Mouse (Mus musculus) intestine, embryonic 16.5 days (tissue): ENCODE data around the gene Samd5. TPM values are rescaled to one million over a fixed set of nuclear protein-coding genes. Genes with fewer than 3 reads are reported as not detected.

Experiments used
- ATAC-seq: fragments of 200-750 bp; cut with Nextera tagmentation; 2 replicates; pipeline ENCODE4 v1.8.0; 2017; ENCODE audit warnings: moderate TSS enrichment, moderate library complexity
- H3K27ac ChIP-seq: fragments of 300-500 bp; sonication (generic); 2 replicates; pipeline ENCODE4 v1.5.1; 2014; ENCODE audit warnings: mild to moderate bottlenecking, low read length
- H3K27me3 ChIP-seq: fragments of 300-500 bp; sonication (generic); replicated peaks from 2 replicates; pipeline ENCODE4 v1.6.1; 2014; ENCODE audit warnings: low read length, control low read depth, mixed read lengths; ENCODE audit not compliant: control insufficient read depth, insufficient read depth
- H3K36me3 ChIP-seq: fragments of 300-500 bp; sonication (generic); 2 replicates; pipeline ENCODE4 v1.6.1; 2014; ENCODE audit warnings: low read length, control low read depth; ENCODE audit not compliant: control insufficient read depth, insufficient read depth
- H3K4me1 ChIP-seq: fragments of 300-500 bp; sonication (generic); 2 replicates; pipeline ENCODE4 v1.6.1; 2014; ENCODE audit warnings: low read length, control low read depth, mixed read lengths; ENCODE audit not compliant: control insufficient read depth, insufficient read depth
- H3K4me2 ChIP-seq: fragments of 300-500 bp; sonication (generic); 2 replicates; pipeline ENCODE4 v1.6.1; 2014; ENCODE audit warnings: low read depth, low read length, control low read depth
- H3K4me3 ChIP-seq: fragments of 300-500 bp; sonication (generic); 2 replicates; pipeline ENCODE4 v1.5.1; 2014; ENCODE audit warnings: mild to moderate bottlenecking, low read length
- H3K9ac ChIP-seq: fragments of 300-500 bp; sonication (generic); 2 replicates; pipeline ENCODE4 v1.6.1; 2014; ENCODE audit warnings: low read depth, low read length
- H3K9me3 ChIP-seq: fragments of 300-500 bp; sonication (generic); 2 replicates; pipeline ENCODE4 v1.6.1; 2016; ENCODE audit warnings: low read length, control low read depth; ENCODE audit not compliant: control insufficient read depth
- WGBS: fragments of 180-500 bp; shearing (Covaris S2); extraction: QIAGEN DNeasy Blood & Tissue Kit; methylation state at CpG from one replicate; pipeline ENCODE4 v1.1.7; 2014; 5-methylcytosine and 5-hydroxymethylcytosine counted together
- polyA plus RNA-seq: library from polyadenylated mRNA; unstranded; fragments of >200 nt; fragmentation: Nextera tagmentation; extraction: Ambion mirVana; gene quantifications from 2 replicates; pipeline ENCODE4 v1.2.1, GENCODE M21; 2015

The Samd5 gene
- polyA plus RNA-seq, 1 experiment from 2014 or later: 5.1 TPM

DNA sequence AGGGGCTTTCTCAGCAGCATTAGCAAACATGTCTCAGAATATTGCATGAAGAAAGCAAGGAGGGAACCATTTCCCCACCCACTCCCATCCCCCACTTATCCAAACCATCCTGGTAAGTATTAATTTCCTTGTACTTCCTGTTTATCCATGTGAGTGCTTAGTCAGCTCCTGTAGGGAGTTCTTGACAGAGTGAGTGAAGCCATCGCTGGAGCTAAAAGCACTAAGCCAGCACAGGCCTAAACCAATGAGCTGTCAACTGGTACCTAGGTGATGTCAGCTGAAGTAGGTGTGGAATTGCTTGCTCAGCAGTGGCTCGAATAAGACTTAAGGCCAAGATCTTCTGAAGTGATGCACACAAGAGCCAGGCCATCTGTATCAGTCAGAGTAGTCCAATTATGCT lies 34.3 kb downstream of the Samd5 start:
- Histone ChIP-seq H3K4me3 (no peak overlapping the region), H3K27ac (no peak overlapping the region), H3K36me3 (no peaks in the 10 kb centered on the region), H3K4me1 (peaks cover 7% of the 10 kb centered on the region; the same call in 1 of the 2 replicates), H3K9ac (no peak overlapping the region), H3K4me2 (no peak overlapping the region), H3K27me3 (no peaks in the 10 kb centered on the region), H3K9me3 (no peaks in the 10 kb centered on the region)
- 59% methylated on average over 2 of the region's 2 CpGs for WGBS
- no peak for ATAC-seq

DNA sequence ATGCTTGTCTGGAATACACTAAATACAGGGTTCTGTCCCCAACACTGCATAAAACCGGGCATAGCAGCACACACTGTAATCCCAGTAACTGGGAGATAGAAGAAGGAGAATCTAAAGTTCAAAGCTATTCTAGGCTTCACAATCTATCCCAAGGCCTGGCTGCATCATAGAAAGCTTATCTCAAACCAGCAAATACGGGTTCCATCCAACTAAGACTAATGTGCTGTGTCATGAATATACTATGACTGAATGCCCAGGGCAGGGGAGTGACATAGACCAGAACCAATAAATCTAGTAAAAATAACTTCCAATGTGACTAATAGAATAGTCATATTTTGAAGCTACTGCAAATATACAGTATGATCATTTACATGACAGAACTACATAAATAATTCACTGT lies 35.0 kb downstream of the Samd5 start:
- Histone ChIP-seq H3K9ac (no peak overlapping the region), H3K27me3 (no peaks in the 10 kb centered on the region), H3K4me1 (peaks cover 7% of the 10 kb centered on the region; the same call in 1 of the 2 replicates), H3K4me2 (no peak overlapping the region), H3K36me3 (no peaks in the 10 kb centered on the region), H3K9me3 (no peaks in the 10 kb centered on the region), H3K4me3 (no peak overlapping the region), H3K27ac (no peak overlapping the region)
- WGBS: 62% methylated on average over 2 of the region's 2 CpGs
- ATAC-seq: no peak

DNA sequence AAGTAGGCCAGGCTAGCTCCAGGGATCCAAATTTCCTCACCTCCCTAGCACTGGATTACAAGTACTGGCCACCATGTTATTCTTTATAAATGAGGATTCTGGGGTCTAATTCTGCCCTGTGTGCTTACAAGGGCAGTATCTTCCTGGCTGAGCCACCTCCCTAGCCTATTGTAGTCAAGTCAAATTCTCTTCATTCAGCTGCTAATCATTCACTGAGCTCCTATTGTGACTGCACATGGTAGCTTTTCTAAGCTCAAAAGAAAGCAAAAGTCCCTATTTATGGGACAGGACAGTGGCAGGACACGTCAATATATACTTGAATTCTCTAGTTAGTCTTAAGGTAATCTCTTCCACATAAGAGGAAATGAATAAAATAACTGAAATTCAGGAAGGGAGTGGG lies 49.7 kb downstream of the Samd5 start:
- Histone ChIP-seq H3K36me3 (no peaks in the 10 kb centered on the region), H3K4me1 (0 out of 2 replicates have a peak, but pooled peaks cover 3% of the 10 kb centered on the region), H3K4me2 (no peak overlapping the region), H3K9ac (no peak overlapping the region), H3K9me3 (no peaks in the 10 kb centered on the region), H3K27ac (no peak overlapping the region), H3K4me3 (no peak overlapping the region), H3K27me3 (no peaks in the 10 kb centered on the region)
- 67% methylated on average over 1 of the region's 1 CpGs for WGBS
- ATAC-seq: no peak

DNA sequence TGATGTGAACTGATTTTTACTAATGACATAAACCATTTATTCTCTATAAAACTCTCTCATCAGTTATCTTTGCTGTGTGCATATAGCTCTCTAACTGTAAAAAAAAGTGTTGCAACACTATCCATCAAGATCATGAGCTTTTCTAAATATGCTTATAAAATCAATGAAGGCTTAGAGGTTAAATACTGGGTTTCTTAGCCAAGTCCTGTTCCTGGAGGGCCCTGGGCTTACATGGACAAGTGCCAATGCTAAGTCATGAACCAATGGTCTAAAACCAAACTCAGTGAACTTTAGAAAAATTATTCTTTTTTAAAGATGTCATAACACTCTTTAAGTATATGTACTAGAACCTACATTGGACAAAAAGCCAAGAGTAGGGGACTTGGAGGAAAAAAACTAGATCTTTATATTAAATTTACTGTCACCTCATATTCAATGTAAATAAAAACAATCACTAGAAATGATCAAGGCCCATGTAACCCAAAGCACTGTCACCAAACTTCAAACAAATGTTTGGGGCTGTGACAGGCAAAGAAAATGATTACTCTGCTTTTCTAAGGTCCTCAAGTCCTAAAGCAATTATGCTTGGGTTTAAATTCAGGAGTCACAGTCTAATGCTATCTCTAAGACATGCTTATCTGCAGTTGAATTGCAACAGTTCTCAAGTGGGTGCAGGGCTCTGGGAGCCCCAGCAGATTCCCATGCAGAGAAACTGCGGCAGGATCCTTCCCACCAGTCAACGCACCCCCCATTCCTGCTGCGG lies 52.9 kb downstream of the Samd5 start:
- no peaks in the 10 kb centered on the region for H3K27me3 ChIP-seq
- no peaks in the 10 kb centered on the region for H3K9me3 ChIP-seq
- 0 out of 2 replicates have a peak, but pooled peaks cover 3% of the 10 kb centered on the region for H3K4me1 ChIP-seq
- H3K9ac ChIP-seq: no peak overlapping the region
- 70% methylated on average over 3 of the region's 3 CpGs for whole genome bisulfite sequencing
- no peak overlapping the region for H3K4me3 ChIP-seq
- no peak overlapping the region for H3K4me2 ChIP-seq
- H3K36me3 ChIP-seq: no peaks in the 10 kb centered on the region
- ATAC-seq: no peak
- no peak overlapping the region for H3K27ac ChIP-seq

DNA sequence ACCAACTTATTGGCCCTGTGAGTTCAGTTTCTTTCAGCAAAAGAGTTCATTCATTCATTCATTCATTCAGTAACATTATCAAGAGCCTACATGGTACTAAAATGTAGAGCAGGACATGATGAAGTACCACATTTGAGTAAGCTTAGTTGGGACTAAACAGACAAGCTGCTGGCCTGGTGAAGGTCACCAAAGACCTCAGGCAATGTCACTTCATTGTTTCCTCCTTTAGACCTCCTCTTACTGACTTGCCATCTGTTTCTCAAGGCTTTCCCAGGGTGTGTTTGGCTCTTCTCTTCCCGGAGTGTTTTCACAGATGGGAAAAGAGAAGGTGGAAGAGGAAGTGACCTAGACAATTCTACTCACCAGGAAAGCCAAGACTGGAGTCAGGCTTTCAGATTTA lies 54.0 kb downstream of the Samd5 start:
- no peak overlapping the region for H3K9ac ChIP-seq
- no peak overlapping the region for H3K4me3 ChIP-seq
- no peaks in the 10 kb centered on the region for H3K9me3 ChIP-seq
- WGBS: 58% methylated on average over 1 of the region's 1 CpGs
- H3K4me2 ChIP-seq: no peak overlapping the region
- no peak overlapping the region for H3K27ac ChIP-seq
- H3K4me1 ChIP-seq: 0 out of 2 replicates have a peak, but pooled peaks cover 3% of the 10 kb centered on the region
- no peak for ATAC-seq
- no peaks in the 10 kb centered on the region for H3K36me3 ChIP-seq
- H3K27me3 ChIP-seq: no peaks in the 10 kb centered on the region

DNA sequence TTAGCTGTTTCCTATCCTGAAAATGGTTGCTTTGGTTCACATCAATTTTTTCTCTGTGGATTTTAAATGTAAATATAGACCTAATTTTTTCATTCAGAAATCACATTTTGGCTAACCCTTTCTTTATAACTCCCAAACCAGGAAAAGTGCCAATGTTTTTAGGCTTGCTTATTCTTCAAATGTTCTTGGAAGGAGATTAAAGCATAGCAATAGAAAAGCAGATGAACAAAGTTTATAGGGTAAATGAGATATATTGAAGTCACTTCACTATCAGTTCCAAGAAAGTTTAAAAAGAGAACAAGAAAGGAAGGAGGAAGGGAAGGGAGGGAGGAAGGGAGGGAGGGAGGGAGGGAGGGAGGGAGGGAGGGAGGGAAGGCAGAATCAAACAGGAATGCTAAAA lies 60.0 kb downstream of the Samd5 start:
- no peak for ATAC-seq
- Histone ChIP-seq H3K27me3 (no peaks in the 10 kb centered on the region), H3K4me2 (no peak overlapping the region), H3K4me3 (no peak overlapping the region), H3K4me1 (no peaks in the 10 kb centered on the region), H3K9me3 (no peaks in the 10 kb centered on the region), H3K27ac (no peak overlapping the region), H3K9ac (no peak overlapping the region), H3K36me3 (no peaks in the 10 kb centered on the region)

DNA sequence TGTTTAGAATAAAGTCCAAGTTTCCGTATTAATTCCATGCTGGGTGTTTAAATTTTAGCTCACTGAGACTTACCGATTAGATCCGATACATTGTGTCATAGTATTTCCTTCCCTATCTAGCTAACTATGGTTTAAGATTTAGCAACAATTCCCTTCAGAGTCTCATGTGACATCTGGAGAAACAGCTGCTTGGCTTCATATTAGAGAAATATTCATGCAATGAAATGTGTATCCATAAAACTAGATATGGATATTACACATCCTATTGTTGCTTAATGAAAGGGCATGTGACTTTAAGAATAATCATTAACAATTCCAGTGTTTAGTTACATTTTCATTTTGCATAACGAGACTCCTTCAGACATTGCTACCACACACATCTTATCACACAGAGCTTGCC lies 66.2 kb downstream of the Samd5 start:
- H3K27ac ChIP-seq: no peak overlapping the region
- H3K9me3 ChIP-seq: no peaks in the 10 kb centered on the region
- H3K27me3 ChIP-seq: no peaks in the 10 kb centered on the region
- no peaks in the 10 kb centered on the region for H3K36me3 ChIP-seq
- 72% methylated on average over 4 of the region's 4 CpGs for WGBS
- no peak overlapping the region for H3K4me3 ChIP-seq
- no peak for ATAC-seq
- H3K4me1 ChIP-seq: peaks cover 7% of the 10 kb centered on the region
- H3K4me2 ChIP-seq: no peak overlapping the region
- no peak overlapping the region for H3K9ac ChIP-seq

DNA sequence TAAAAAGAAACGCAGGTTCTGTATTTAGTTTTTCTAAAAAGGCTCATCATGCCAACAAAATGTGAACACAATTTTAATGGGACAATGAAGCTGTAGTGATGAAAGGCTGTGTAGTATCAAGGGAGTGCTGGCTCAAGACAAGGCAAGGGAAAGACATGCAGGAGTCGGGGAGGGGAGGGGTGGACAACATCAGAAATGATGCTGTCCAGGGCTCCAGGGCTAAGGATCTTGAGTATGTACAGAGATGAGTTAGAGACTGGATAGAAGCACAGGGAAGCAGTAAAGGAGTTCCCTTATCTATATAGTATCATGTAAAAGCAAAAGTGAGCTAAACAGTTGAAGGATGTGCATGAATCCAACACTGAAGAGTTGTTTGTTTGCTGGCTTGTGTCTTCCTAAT lies 67.9 kb downstream of the Samd5 start:
- Histone ChIP-seq H3K36me3 (no peaks in the 10 kb centered on the region), H3K9me3 (no peaks in the 10 kb centered on the region), H3K4me2 (no peak overlapping the region), H3K27me3 (no peaks in the 10 kb centered on the region), H3K4me3 (no peak overlapping the region), H3K27ac (no peak overlapping the region), H3K9ac (no peak overlapping the region), H3K4me1 (peaks cover 7% of the 10 kb centered on the region)
- WGBS: 68% methylated on average over 2 of the region's 2 CpGs
- ATAC-seq: peak; percentile 62

DNA sequence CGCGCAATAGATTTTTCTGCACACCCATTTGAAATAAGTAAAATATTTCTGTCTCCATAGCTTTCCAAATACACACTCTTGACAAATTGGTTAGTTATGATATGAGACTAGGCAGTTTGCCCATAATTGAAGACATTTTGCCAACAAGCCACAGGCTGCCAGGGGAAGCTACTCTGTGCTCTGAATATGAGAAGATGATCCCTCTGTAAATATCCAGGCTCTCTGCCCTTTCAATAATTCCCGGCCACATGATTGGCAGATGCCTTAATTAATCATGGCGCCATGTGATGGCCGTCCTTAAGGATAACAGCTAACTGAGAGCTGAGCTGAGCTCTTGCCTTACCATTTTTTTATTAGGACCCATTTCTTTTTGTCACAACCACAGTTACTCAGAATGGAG lies 69.4 kb downstream of the Samd5 start:
- H3K4me2 ChIP-seq: no peak overlapping the region
- peaks cover 7% of the 10 kb centered on the region for H3K4me1 ChIP-seq
- 75% methylated on average over 5 of the region's 5 CpGs for WGBS
- no peaks in the 10 kb centered on the region for H3K27me3 ChIP-seq
- H3K9me3 ChIP-seq: no peaks in the 10 kb centered on the region
- H3K4me3 ChIP-seq: no peak overlapping the region
- H3K9ac ChIP-seq: no peak overlapping the region
- ATAC-seq: no peak
- H3K27ac ChIP-seq: no peak overlapping the region
- H3K36me3 ChIP-seq: no peaks in the 10 kb centered on the region

DNA sequence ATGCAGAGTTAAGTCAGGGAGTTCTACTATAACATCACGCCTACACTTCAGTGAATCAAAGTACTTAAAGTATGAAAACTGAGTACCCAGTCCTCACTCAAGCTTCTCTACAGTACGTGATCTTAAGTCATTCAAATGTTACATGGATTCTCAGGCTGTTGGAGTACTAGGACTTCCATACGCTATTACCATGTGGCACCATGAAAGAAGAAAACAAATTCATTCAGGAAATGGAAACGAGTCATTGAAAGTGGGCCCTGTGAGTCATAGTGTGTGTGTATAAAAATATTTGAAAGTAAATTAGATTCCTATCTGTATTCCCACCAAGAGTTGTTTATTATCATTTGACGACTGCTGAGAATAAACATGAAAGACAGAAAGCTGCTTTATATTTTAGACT lies 71.7 kb downstream of the Samd5 start:
- WGBS: 55% methylated on average over 5 of the region's 5 CpGs
- no peak for ATAC-seq

More for the DNA sequence above, 71.7 kb downstream of the Samd5 start:
- H3K27ac ChIP-seq: no peak overlapping the region
- no peak overlapping the region for H3K9ac ChIP-seq
- H3K4me3 ChIP-seq: no peak overlapping the region
- no peaks in the 10 kb centered on the region for H3K36me3 ChIP-seq
- H3K9me3 ChIP-seq: no peaks in the 10 kb centered on the region
- no peaks in the 10 kb centered on the region for H3K27me3 ChIP-seq
- no peak overlapping the region for H3K4me2 ChIP-seq
- H3K4me1 ChIP-seq: peaks cover under 1% of the 10 kb centered on the region
